Comparison of ENCODE assay signal across 8 mouse cellular contexts in the genomic region with DNA sequence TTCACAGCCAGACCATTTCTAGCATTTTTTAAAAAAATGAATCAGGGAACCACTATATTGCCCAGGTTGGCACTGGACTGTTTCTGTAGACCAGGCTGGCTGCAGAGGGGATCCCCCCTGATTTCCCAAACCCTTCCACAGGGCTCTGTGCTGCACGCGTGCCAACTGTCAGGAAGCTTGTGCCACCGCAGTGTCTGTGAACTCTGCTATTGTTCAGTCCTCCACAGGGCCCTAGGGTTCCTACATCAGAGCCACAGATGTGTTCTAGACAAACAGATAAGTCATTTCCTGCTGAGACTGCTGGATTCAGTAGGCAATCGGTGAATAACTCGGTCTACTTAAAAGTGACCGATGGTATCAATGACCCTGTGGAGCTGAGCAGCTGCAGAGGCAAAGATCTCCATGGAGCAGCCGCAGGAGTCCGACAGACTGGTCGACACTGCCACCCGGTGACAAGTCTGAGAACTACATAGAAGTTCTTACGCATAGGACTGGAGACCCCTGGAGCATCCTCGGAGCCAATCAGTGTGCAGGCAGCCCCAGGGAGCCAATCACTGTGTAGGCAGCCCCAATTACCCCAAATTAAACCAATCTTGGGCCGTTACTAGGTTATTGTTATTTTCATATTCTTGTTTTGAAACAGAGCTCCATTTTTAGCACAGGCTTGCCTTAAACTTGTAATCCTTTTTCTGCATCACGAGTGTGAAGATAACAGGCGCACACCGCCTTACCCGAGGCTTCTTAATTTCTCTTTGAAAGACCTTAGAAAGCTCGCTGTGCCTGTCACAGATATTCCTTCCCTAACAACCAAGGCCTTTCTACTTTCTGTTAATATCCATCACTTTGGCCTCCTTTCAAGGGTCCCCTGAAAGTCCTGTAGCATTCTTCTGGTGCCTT. TPM values are rescaled to one million over a fixed set of nuclear protein-coding genes. Genes with fewer than 3 reads are reported as not detected.
DNase-seq lines count a peak whose midpoint lies in the region; ATAC-seq and TF ChIP-seq lines count a peak whose summit lies in the region.

No protein-coding gene starts in this region.

- H3K9ac ChIP-seq in heart, embryonic 13.5 days: no peak overlapping the region
- no peak overlapping the region for H3K9ac ChIP-seq in liver, embryonic 12.5 days
- 0 out of 2 replicates have a peak overlapping the region, but pooled peaks have one; percentile 22 for H3K9ac ChIP-seq in stomach, embryonic 16.5 days (ENCODE audit: low read length)

- 15% methylated on average over 18 of the region's 18 CpGs for WGBS in heart, embryonic 13.5 days
- 19% methylated on average over 18 of the region's 18 CpGs for WGBS in liver, embryonic 12.5 days (ENCODE audit: insufficient replicate concordance)
- WGBS in stomach, embryonic 16.5 days: 14% methylated on average over 18 of the region's 18 CpGs

- peak overlapping the region; percentile 37 for H3K4me2 ChIP-seq in heart, embryonic 13.5 days
- peak overlapping the region; percentile 30; the same call in 1 of the 2 replicates for H3K4me2 ChIP-seq in liver, embryonic 12.5 days
- H3K4me2 ChIP-seq in stomach, embryonic 16.5 days (ENCODE audit: low read depth, low read length): peak overlapping the region; percentile 20; the same call in 1 of the 2 replicates

- no peak overlapping the region for H3K27ac ChIP-seq in bone marrow macrophage, adult 2 months (ENCODE audit: insufficient read depth, low read depth, low read length)
- H3K27ac ChIP-seq in heart, embryonic 13.5 days (replicated peaks): no peak overlapping the region
- no peak overlapping the region for H3K27ac ChIP-seq in liver, embryonic 12.5 days
- no peak overlapping the region for H3K27ac ChIP-seq in stomach, embryonic 16.5 days (ENCODE audit: low read length)

- no peaks in the 10 kb centered on the region for H3K4me1 ChIP-seq in bone marrow macrophage, adult 2 months (ENCODE audit: control insufficient read depth, insufficient read depth, low read length)
- H3K4me1 ChIP-seq in heart, embryonic 13.5 days: no peaks in the 10 kb centered on the region
- H3K4me1 ChIP-seq in liver, embryonic 12.5 days: no peaks in the 10 kb centered on the region
- no peaks in the 10 kb centered on the region for H3K4me1 ChIP-seq in stomach, embryonic 16.5 days (ENCODE audit: control insufficient read depth, insufficient read depth, low read length)

- no peak overlapping the region for H3K4me3 ChIP-seq in bone marrow macrophage, adult 2 months (ENCODE audit: insufficient read depth, low read length)
- peak overlapping the region; percentile 5; the same call in 1 of the 2 replicates for H3K4me3 ChIP-seq in heart, embryonic 13.5 days
- no peak overlapping the region for H3K4me3 ChIP-seq in liver, embryonic 12.5 days
- peak overlapping the region; percentile 13; the same call in 1 of the 2 replicates for H3K4me3 ChIP-seq in stomach, embryonic 16.5 days (replicated peaks; ENCODE audit: low read length)

- TF ChIP-seq CTCF in bone marrow macrophage, adult 2 months (IDR thresholded peaks at IDR 0.05; ENCODE audit: low read depth, low read length): peak; percentile 79

- H3K36me3 ChIP-seq in heart, embryonic 13.5 days: no peaks in the 10 kb centered on the region
- no peaks in the 10 kb centered on the region for H3K36me3 ChIP-seq in liver, embryonic 12.5 days
- H3K36me3 ChIP-seq in stomach, embryonic 16.5 days (ENCODE audit: control insufficient read depth, insufficient read depth, low read length): no peaks in the 10 kb centered on the region

- peak; percentile 61 to 66 for DNase-seq in B cell, adult 2 months
- peak; percentile 93 for DNase-seq in kidney, postnatal 10 days
- DNase-seq in neural tube, embryonic 10.5 days (ENCODE audit: extremely low spot score, low spot score): peak; percentile 90

- ATAC-seq in erythroblast, adult 5-6 weeks (replicated peaks; ENCODE audit: low FRiP score, poor library complexity, severe bottlenecking): 0 out of 2 replicates have a peak, but pooled peaks have one; percentile 55
- peak; percentile 76 for ATAC-seq in heart, embryonic 13.5 days (ENCODE audit: extremely low read depth, insufficient number of reproducible peaks, low FRiP score, low TSS enrichment)
- ATAC-seq in liver, embryonic 12.5 days: peak; percentile 73
- ATAC-seq in stomach, embryonic 16.5 days (ENCODE audit: insufficient read depth, low FRiP score): peak; percentile 93

- H3K27me3 ChIP-seq in heart, embryonic 13.5 days (replicated peaks): peaks cover 68% of the 10 kb centered on the region
- peaks cover 30% of the 10 kb centered on the region for H3K27me3 ChIP-seq in liver, embryonic 12.5 days (replicated peaks)
- H3K27me3 ChIP-seq in stomach, embryonic 16.5 days (ENCODE audit: control insufficient read depth, insufficient read depth, low read length): no peaks in the 10 kb centered on the region

- H3K9me3 ChIP-seq in heart, embryonic 13.5 days: no peaks in the 10 kb centered on the region
- H3K9me3 ChIP-seq in liver, embryonic 12.5 days (replicated peaks): no peaks in the 10 kb centered on the region
- H3K9me3 ChIP-seq in stomach, embryonic 16.5 days (replicated peaks; ENCODE audit: control insufficient read depth, low read length): no peaks in the 10 kb centered on the region

- TF ChIP-seq POLR2A in bone marrow macrophage, adult 2 months (IDR thresholded peaks at IDR 0.05; ENCODE audit: borderline replicate concordance, low read depth, low read length): no peak

RNA-seq across cellular contexts. Expression of gene Prom2, which starts 18.1 kb away (rescaled TPM):
- polyA plus RNA-seq in bone marrow macrophage, adult 2 months (2012; ENCODE audit: insufficient read depth, insufficient read length, missing spikeins): not detected in 2 replicates
- not detected in 2 replicates for total RNA-seq in erythroblast, adult 5-6 weeks (2015; ENCODE audit: low replicate concordance)
- total RNA-seq in erythroblast, adult 5-6 weeks (2017; ENCODE audit: low replicate concordance): not detected in 2 replicates
- 0.10 and 0.19 TPM in 2 replicates for polyA plus RNA-seq in heart, embryonic 13.5 days (2015; fragmentation: Nextera tagmentation; extraction: Ambion mirVana)
- not detected in 2 replicates for polyA plus RNA-seq in liver, embryonic 12.5 days (2016; fragmentation: Nextera tagmentation; extraction: Ambion mirVana)
- polyA plus RNA-seq in stomach, embryonic 16.5 days (2015; fragmentation: Nextera tagmentation; extraction: Ambion mirVana): 21.1 and 30.0 TPM in 2 replicates

RNA-seq across cellular contexts. Expression of gene Zfp661, which starts 27.6 kb away (rescaled TPM):
- 3.9 and 6.0 TPM in 2 replicates for polyA plus RNA-seq in bone marrow macrophage, adult 2 months (2012; ENCODE audit: insufficient read depth, insufficient read length, missing spikeins)
- 0.42 TPM in 1 of 2 replicates, not detected in the other for total RNA-seq in erythroblast, adult 5-6 weeks (2015; ENCODE audit: low replicate concordance)
- 0.17 and 0.28 TPM in 2 replicates for total RNA-seq in erythroblast, adult 5-6 weeks (2017; ENCODE audit: low replicate concordance)
- polyA plus RNA-seq in heart, embryonic 13.5 days (2015; fragmentation: Nextera tagmentation; extraction: Ambion mirVana): 1.8 and 2.5 TPM in 2 replicates
- 1.8 and 2.0 TPM in 2 replicates for polyA plus RNA-seq in liver, embryonic 12.5 days (2016; fragmentation: Nextera tagmentation; extraction: Ambion mirVana)
- 4.5 and 4.7 TPM in 2 replicates for polyA plus RNA-seq in stomach, embryonic 16.5 days (2015; fragmentation: Nextera tagmentation; extraction: Ambion mirVana)

RNA-seq across cellular contexts. Expression of gene Mrps5, which starts 27.7 kb away (rescaled TPM):
- 50.9 and 51.2 TPM in 2 replicates for polyA plus RNA-seq in bone marrow macrophage, adult 2 months (2012; ENCODE audit: insufficient read depth, insufficient read length, missing spikeins)
- total RNA-seq in erythroblast, adult 5-6 weeks (2015; ENCODE audit: low replicate concordance): 5.4 and 8.8 TPM in 2 replicates
- total RNA-seq in erythroblast, adult 5-6 weeks (2017; ENCODE audit: low replicate concordance): 24.6 and 24.7 TPM in 2 replicates
- polyA plus RNA-seq in heart, embryonic 13.5 days (2015; fragmentation: Nextera tagmentation; extraction: Ambion mirVana): 123 and 136 TPM in 2 replicates
- polyA plus RNA-seq in liver, embryonic 12.5 days (2016; fragmentation: Nextera tagmentation; extraction: Ambion mirVana): 132 and 134 TPM in 2 replicates
- polyA plus RNA-seq in stomach, embryonic 16.5 days (2015; fragmentation: Nextera tagmentation; extraction: Ambion mirVana): 118 and 128 TPM in 2 replicates

RNA-seq across cellular contexts. Expression of gene Kcnip3, which starts 37.4 kb away (rescaled TPM):
- polyA plus RNA-seq in bone marrow macrophage, adult 2 months (2012; ENCODE audit: insufficient read depth, insufficient read length, missing spikeins): not detected in 2 replicates
- 2.3 and 10.8 TPM in 2 replicates for total RNA-seq in erythroblast, adult 5-6 weeks (2015; ENCODE audit: low replicate concordance)
- total RNA-seq in erythroblast, adult 5-6 weeks (2017; ENCODE audit: low replicate concordance): 1.2 and 1.7 TPM in 2 replicates
- polyA plus RNA-seq in heart, embryonic 13.5 days (2015; fragmentation: Nextera tagmentation; extraction: Ambion mirVana): 0.93 and 1.4 TPM in 2 replicates
- polyA plus RNA-seq in liver, embryonic 12.5 days (2016; fragmentation: Nextera tagmentation; extraction: Ambion mirVana): 0.70 and 0.72 TPM in 2 replicates
- 3.1 and 3.6 TPM in 2 replicates for polyA plus RNA-seq in stomach, embryonic 16.5 days (2015; fragmentation: Nextera tagmentation; extraction: Ambion mirVana)

Comparison
In these comparisons a context has a peak if more than half of its experiments do, and no peak if none do; other contexts are left out.
1. H3K4me3 ChIP-seq: peak in heart, embryonic 13.5 days (single experiment) and stomach, embryonic 16.5 days (single experiment); none in bone marrow macrophage, adult 2 months (single experiment) and liver, embryonic 12.5 days (single experiment).
2. RNA of gene Prom2, which starts 18.1 kb away (polyA plus RNA-seq): 21.1 to 30.0 TPM in stomach, embryonic 16.5 days; 0.10 to 0.19 TPM in heart, embryonic 13.5 days, not detected in bone marrow macrophage, adult 2 months and not detected in liver, embryonic 12.5 days; every median in the first group is over 10 times any median in the second.
3. Peak in every context shown above with its lines, with median percentiles within 50 percentile points of each other: DNase-seq, ATAC-seq and H3K4me2 ChIP-seq.